Mouse (Mus musculus): ENCODE results near the gene Syne1. TPM values are rescaled to one million over a fixed set of nuclear protein-coding genes. Genes with fewer than 3 reads are reported as not detected.
A peak's percentile ranks its signal among the peaks of the same experiment; 100 is the strongest.

Gene Syne1
- polyA plus RNA-seq, 1 experiment from 2014 or later, result 4.4 TPM

DNA sequence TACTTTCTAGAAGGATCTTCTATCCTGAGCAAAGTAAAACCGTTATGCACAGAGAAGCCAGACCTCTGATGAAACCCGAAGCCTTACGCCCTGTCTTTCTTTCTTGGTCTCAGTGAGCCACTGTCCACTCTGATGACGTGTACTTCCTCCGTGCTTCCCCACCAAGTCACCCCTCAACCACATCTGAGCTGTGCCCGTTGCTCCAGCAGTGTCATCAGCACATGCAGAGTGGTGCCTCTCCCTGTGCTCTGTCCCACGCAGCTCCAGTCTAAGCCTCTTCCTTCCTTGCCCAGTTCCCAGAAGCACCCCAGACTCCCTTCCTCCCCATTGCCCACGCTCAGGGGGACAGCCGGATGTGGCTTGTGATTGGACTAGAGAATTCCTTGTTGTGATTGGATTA lies 224.6 kb downstream of the Syne1 start:
- 54% methylated on average over 9 of the region's 9 CpGs for WGBS (ENCODE audit: insufficient replicate concordance)
- Histone ChIP-seq H3K27ac (no peak overlapping the region), H3K4me2 (no peak overlapping the region), H3K9ac (no peak overlapping the region), H3K4me3 (no peak overlapping the region), H3K36me3 (no peaks in the 10 kb centered on the region), H3K9me3 (replicated peaks) (no peaks in the 10 kb centered on the region), H3K4me1 (no peaks in the 10 kb centered on the region), H3K27me3 (replicated peaks) (no peaks in the 10 kb centered on the region)
- no peak for ATAC-seq

- no peak overlapping the region for H3K4me2 ChIP-seq
- H3K27ac ChIP-seq, result no peak overlapping the region
Measured at GRCm38 (mm10) chr10:5323741-5324395, 227.4 kb downstream of the Syne1 start.

GRCm38 (mm10) chr10:5322562-5322961 lies 228.7 kb downstream of the Syne1 start:
- no peak overlapping the region for H3K27ac ChIP-seq
- H3K36me3 ChIP-seq, result no peaks in the 10 kb centered on the region
- ATAC-seq, result no peak
- H3K9ac ChIP-seq, result no peak overlapping the region
- H3K4me3 ChIP-seq, result no peak overlapping the region
- H3K4me1 ChIP-seq, result no peaks in the 10 kb centered on the region
- 26% methylated on average over 7 of the region's 7 CpGs for WGBS (ENCODE audit: insufficient replicate concordance)
- H3K4me2 ChIP-seq, result no peak overlapping the region
- H3K9me3 ChIP-seq (replicated peaks), result no peaks in the 10 kb centered on the region
- H3K27me3 ChIP-seq (replicated peaks), result no peaks in the 10 kb centered on the region

More at GRCm38 (mm10) chr10:5323741-5324395, 227.4 kb downstream of the Syne1 start:
- no peak overlapping the region for H3K4me3 ChIP-seq
- H3K36me3 ChIP-seq, result no peaks in the 10 kb centered on the region
- ATAC-seq, result no peak
- H3K9ac ChIP-seq, result no peak overlapping the region
- H3K27me3 ChIP-seq (replicated peaks), result no peaks in the 10 kb centered on the region
- 65% methylated on average over 11 of the region's 11 CpGs for WGBS (ENCODE audit: insufficient replicate concordance)
- no peaks in the 10 kb centered on the region for H3K9me3 ChIP-seq (replicated peaks)
- H3K4me1 ChIP-seq, result no peaks in the 10 kb centered on the region

DNA sequence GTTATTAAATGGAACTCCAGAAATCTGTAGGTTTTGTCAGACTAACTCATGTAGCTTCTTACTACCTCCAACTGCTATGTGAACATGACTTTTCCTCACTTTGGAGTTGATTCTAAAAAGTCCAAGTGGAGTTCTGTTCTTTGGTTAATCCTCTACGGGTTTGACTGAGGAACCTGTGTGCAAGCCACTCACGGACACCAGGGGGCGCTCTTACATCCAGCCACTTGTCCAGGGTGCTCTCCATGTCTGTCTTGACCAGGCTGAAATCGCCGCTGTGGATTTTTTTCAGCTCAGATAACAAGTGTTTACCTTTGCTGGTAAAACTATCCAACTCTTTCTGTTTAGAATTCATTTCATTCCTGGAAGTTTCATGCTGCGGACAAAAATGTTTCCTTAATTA lies 233.7 kb downstream of the Syne1 start:
- Histone ChIP-seq H3K4me1 (no peaks in the 10 kb centered on the region), H3K27me3 (replicated peaks) (no peaks in the 10 kb centered on the region), H3K36me3 (no peaks in the 10 kb centered on the region), H3K9ac (no peak overlapping the region), H3K4me2 (no peak overlapping the region), H3K27ac (no peak overlapping the region), H3K9me3 (replicated peaks) (no peaks in the 10 kb centered on the region), H3K4me3 (no peak overlapping the region)
- WGBS (ENCODE audit: insufficient replicate concordance), result 18% methylated on average over 6 of the region's 6 CpGs
- no peak for ATAC-seq

DNA sequence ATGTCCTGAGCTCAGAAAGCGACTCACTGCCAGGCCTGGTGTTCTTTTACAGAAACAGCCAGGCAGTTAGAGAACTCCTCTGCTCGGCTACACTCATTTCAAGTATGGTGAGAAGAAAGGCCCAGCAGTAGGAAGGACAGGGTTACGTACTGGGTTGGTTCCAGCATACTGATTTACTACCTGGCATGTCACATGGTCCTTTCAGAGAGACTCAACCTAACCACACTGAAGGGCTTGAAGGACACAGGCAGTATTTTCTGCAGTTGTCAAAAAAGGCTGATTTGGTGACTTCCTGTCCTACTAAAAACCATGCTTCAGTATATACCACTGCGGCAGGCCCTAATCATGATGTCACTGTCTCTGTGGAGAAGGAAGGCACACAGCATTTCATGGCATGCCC lies 238.8 kb downstream of the Syne1 start:
- WGBS (ENCODE audit: insufficient replicate concordance), result 58% methylated on average over 4 of the region's 4 CpGs
- Histone ChIP-seq H3K36me3 (no peaks in the 10 kb centered on the region), H3K27me3 (replicated peaks) (no peaks in the 10 kb centered on the region), H3K4me3 (no peak overlapping the region), H3K4me2 (no peak overlapping the region), H3K9ac (no peak overlapping the region), H3K27ac (no peak overlapping the region), H3K4me1 (no peaks in the 10 kb centered on the region), H3K9me3 (replicated peaks) (no peaks in the 10 kb centered on the region)
- ATAC-seq, result no peak

DNA sequence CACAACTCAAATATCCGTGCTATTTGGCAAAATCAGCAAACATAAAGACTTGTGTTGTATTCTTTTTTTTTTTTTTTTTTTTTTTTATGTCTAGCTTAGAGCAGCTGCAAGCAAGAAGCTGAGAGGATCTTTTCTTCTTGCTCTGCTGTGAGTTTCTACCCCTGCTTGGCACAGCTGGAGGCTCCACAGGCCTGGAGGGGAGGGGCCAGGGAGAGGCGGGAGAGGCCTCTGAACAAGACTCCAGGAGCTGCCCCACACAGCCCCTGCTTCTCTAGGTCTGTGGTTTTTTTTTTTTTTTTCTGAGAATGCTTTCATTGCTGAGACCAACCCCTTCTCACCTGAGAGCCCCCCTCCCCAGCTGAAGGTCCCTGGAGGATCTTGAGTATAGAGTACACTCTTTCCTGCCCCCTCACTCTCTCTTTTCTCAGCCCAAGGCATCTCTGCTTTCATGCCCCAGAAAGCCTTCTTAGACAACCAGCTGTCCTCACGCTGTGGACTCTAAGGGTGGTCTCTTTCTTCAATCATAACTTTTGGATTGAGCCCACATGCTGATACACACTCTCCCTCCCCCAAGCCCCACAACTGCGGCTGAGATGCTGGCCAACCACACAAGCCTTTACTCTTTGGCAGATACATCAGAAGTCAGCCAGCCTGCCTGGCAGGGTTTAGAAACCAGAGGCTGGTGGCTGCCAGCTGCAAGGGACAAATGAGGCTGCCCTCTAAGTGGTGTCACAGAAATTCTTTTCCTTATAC lies 241.1 kb downstream of the Syne1 start:
- H3K27ac ChIP-seq, result no peak overlapping the region

GRCm38 (mm10) chr10:5309398-5309797 lies 241.9 kb downstream of the Syne1 start:
- Histone ChIP-seq H3K27me3 (replicated peaks) (no peaks in the 10 kb centered on the region), H3K27ac (no peak overlapping the region), H3K4me2 (no peak overlapping the region), H3K4me3 (no peak overlapping the region), H3K9me3 (replicated peaks) (no peaks in the 10 kb centered on the region), H3K4me1 (no peaks in the 10 kb centered on the region), H3K36me3 (no peaks in the 10 kb centered on the region), H3K9ac (no peak overlapping the region)
- ATAC-seq, result no peak
- 62% methylated on average over 10 of the region's 10 CpGs for WGBS (ENCODE audit: insufficient replicate concordance)

More for the DNA sequence above, 241.1 kb downstream of the Syne1 start:
- no peak overlapping the region for H3K4me3 ChIP-seq
- no peak for ATAC-seq
- 43% methylated on average over 4 of the region's 4 CpGs for WGBS (ENCODE audit: insufficient replicate concordance)
- H3K4me2 ChIP-seq, result no peak overlapping the region
- H3K27me3 ChIP-seq (replicated peaks), result no peaks in the 10 kb centered on the region
- H3K9ac ChIP-seq, result no peak overlapping the region
- H3K4me1 ChIP-seq, result no peaks in the 10 kb centered on the region
- no peaks in the 10 kb centered on the region for H3K36me3 ChIP-seq
- H3K9me3 ChIP-seq (replicated peaks), result no peaks in the 10 kb centered on the region

- Histone ChIP-seq H3K4me3 (no peak overlapping the region), H3K36me3 (no peaks in the 10 kb centered on the region), H3K4me1 (peaks cover under 1% of the 10 kb centered on the region), H3K27me3 (replicated peaks) (no peaks in the 10 kb centered on the region), H3K4me2 (no peak overlapping the region), H3K9ac (no peak overlapping the region), H3K27ac (no peak overlapping the region), H3K9me3 (replicated peaks) (no peaks in the 10 kb centered on the region)
- ATAC-seq, result no peak
- WGBS (ENCODE audit: insufficient replicate concordance), result 42% methylated on average over 6 of the region's 6 CpGs
Measured at GRCm38 (mm10) chr10:5305555-5305954, 245.7 kb downstream of the Syne1 start.

DNA sequence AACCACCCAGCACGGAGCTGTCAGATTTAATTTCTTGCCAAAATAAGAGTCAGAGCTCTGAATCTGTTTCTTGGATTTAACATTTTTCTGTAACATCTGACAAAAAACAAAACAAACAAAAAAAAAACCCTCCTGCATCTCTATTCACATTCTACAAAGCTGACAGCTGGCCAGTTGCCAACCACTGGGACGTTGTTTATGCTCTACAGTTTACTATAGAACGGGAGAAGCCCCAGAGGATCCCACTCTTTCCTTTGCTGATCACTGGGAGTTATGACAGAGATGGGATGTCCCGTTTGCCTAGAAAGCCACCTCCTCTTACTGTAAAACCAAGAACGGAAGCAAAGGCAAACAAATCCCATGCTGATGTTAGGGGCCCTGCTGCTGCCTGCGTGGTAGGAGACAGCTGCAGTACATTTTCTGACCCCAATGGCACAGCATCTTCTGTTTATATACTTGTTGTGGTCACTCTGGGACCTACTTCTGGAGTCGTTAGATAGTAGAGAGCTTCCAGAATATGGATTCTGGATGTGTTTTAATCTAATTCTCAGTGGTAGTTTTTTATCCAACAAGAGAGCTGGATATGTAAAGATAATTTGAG lies 255.9 kb downstream of the Syne1 start:
- ATAC-seq, result no peak
- H3K9me3 ChIP-seq (replicated peaks), result no peaks in the 10 kb centered on the region
- H3K36me3 ChIP-seq, result no peaks in the 10 kb centered on the region
- peaks cover 12% of the 10 kb centered on the region for H3K4me1 ChIP-seq
- no peak overlapping the region for H3K4me2 ChIP-seq
- no peak overlapping the region for H3K27ac ChIP-seq
- H3K9ac ChIP-seq, result no peak overlapping the region
- whole genome bisulfite sequencing (ENCODE audit: insufficient replicate concordance), result 43% methylated on average over 7 of the region's 7 CpGs
- no peak overlapping the region for H3K4me3 ChIP-seq
- H3K27me3 ChIP-seq (replicated peaks), result no peaks in the 10 kb centered on the region

DNA sequence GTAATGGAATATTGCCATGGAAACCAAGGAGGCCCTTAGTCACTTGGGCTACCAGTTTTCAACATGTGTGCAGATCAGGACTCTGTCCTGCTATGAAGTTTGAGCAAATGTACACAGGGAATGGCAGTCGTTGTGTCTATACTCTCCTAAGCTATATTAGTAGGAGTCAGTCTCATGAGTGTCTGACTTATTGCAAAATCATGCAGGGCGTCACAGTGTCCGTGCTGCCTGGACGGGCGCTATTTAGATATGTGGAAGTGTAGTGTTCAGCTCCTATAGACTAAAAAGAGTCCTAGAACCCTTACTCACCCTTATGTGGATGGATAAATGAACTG lies 261.7 kb downstream of the Syne1 start:
- no peaks in the 10 kb centered on the region for H3K9me3 ChIP-seq (replicated peaks)
- no peaks in the 10 kb centered on the region for H3K27me3 ChIP-seq (replicated peaks)
- no peak overlapping the region for H3K27ac ChIP-seq
- no peaks in the 10 kb centered on the region for H3K36me3 ChIP-seq
- ATAC-seq, result no peak
- no peak overlapping the region for H3K9ac ChIP-seq
- WGBS (ENCODE audit: insufficient replicate concordance), result 62% methylated on average over 5 of the region's 5 CpGs
- no peak overlapping the region for H3K4me2 ChIP-seq
- H3K4me1 ChIP-seq, result no peaks in the 10 kb centered on the region
- no peak overlapping the region for H3K4me3 ChIP-seq

GRCm38 (mm10) chr10:5288716-5289574 lies 262.3 kb downstream of the Syne1 start:
- Histone ChIP-seq H3K4me1 (no peaks in the 10 kb centered on the region), H3K27me3 (replicated peaks) (no peaks in the 10 kb centered on the region), H3K27ac (0 out of 2 replicates have a peak overlapping the region, but pooled peaks have one; percentile 21), H3K9me3 (replicated peaks) (no peaks in the 10 kb centered on the region), H3K4me3 (no peak overlapping the region), H3K9ac (no peak overlapping the region), H3K4me2 (no peak overlapping the region), H3K36me3 (no peaks in the 10 kb centered on the region)
- WGBS (ENCODE audit: insufficient replicate concordance), result 59% methylated on average over 19 of the region's 19 CpGs
- ATAC-seq, result no peak

DNA sequence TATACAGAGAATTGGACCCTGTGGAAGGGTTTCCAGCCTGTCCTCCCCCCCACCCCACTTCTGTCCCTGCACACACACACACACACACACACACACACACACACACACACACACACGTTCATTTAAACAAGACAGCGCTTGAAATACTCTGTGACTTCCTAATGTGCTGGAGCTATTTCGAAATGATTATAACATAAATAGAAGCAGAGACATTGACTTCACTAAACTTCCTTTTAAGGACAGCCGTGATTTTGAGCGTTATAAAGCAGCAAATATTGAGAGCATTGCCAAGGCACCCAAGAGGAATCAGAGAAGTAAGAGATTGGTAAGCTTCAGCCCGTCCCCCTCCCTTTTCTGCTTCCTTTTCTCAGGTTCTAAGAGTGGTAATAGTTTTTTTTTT lies 263.0 kb downstream of the Syne1 start:
- no peak overlapping the region for H3K4me2 ChIP-seq
- no peak overlapping the region for H3K9ac ChIP-seq
- 45% methylated on average over 6 of the region's 6 CpGs for WGBS (ENCODE audit: insufficient replicate concordance)
- H3K4me1 ChIP-seq, result no peaks in the 10 kb centered on the region
- no peak overlapping the region for H3K27ac ChIP-seq
- H3K9me3 ChIP-seq (replicated peaks), result no peaks in the 10 kb centered on the region
- H3K27me3 ChIP-seq (replicated peaks), result no peaks in the 10 kb centered on the region
- H3K4me3 ChIP-seq, result no peak overlapping the region
- ATAC-seq, result no peak
- no peaks in the 10 kb centered on the region for H3K36me3 ChIP-seq

Measured in liver, embryonic 12.5 days (tissue).